Mouse (Mus musculus) cerebellum, adult 9-11 months (tissue): ENCODE results near the gene Mest.
A peak's percentile ranks its signal among the peaks of the same experiment; 100 is the strongest.

Source experiments
- DNase-seq: peaks from one replicate; pipeline ENCODE4 v3.0.0; 2022

Gene Mest

GRCm38 (mm10) chr6:30709115-30709514 lies 14.2 kb upstream of the Mest start:
- no peak for DNase-seq

- no peak for DNase-seq
Measured at GRCm38 (mm10) chr6:30710371-30711364, 12.7 kb upstream of the Mest start.

GRCm38 (mm10) chr6:30711365-30711763 lies 12.0 kb upstream of the Mest start:
- no peak for DNase-seq

GRCm38 (mm10) chr6:30712484-30712883 lies 10.9 kb upstream of the Mest start:
- DNase-seq: no peak

GRCm38 (mm10) chr6:30713455-30713854 lies 9.9 kb upstream of the Mest start:
- no peak for DNase-seq

GRCm38 (mm10) chr6:30713896-30714295 lies 9.5 kb upstream of the Mest start:
- no peak for DNase-seq

GRCm38 (mm10) chr6:30714891-30715471 lies 8.4 kb upstream of the Mest start:
- no peak for DNase-seq

GRCm38 (mm10) chr6:30716796-30717195 lies 6.6 kb upstream of the Mest start:
- no peak for DNase-seq

GRCm38 (mm10) chr6:30722385-30723164 lies 772 bp upstream of the Mest start:
- no peak for DNase-seq

- DNase-seq: no peak
Measured at GRCm38 (mm10) chr6:30730301-30730971, 7.1 kb downstream of the Mest start.

GRCm38 (mm10) chr6:30732571-30733130 lies 9.3 kb downstream of the Mest start:
- no peak for DNase-seq

- no peak for DNase-seq
Measured at GRCm38 (mm10) chr6:30734465-30734864, 11.1 kb downstream of the Mest start.

- no peak for DNase-seq
Measured at GRCm38 (mm10) chr6:30734988-30735727, 11.8 kb downstream of the Mest start.

GRCm38 (mm10) chr6:30735728-30736371 lies 12.5 kb downstream of the Mest start:
- DNase-seq: no peak

GRCm38 (mm10) chr6:30736372-30736762 lies 13.0 kb downstream of the Mest start:
- peak; percentile 19 for DNase-seq

- DNase-seq: peak; percentile 77
Measured at GRCm38 (mm10) chr6:30736864-30737547, 13.7 kb downstream of the Mest start.

- peak; percentile 81 for DNase-seq
Measured at GRCm38 (mm10) chr6:30737548-30738463, 14.5 kb downstream of the Mest start.

- DNase-seq: peak; percentile 27
Measured at GRCm38 (mm10) chr6:30738464-30739006, 15.2 kb downstream of the Mest start.

- peak; percentile 47 for DNase-seq
Measured at GRCm38 (mm10) chr6:30739177-30739747, 15.9 kb downstream of the Mest start.
